Mouse (Mus musculus): ENCODE measurements around the gene Dysf.

Dysf gene

GRCm38 (mm10) chr6:84053874-84054530, 45.6 kb downstream of the Dysf start:
- no peak for DNase-seq

- DNase-seq: no peak
Observed at GRCm38 (mm10) chr6:84055619-84056018, 47.2 kb downstream of the Dysf start.

GRCm38 (mm10) chr6:84057216-84057615, 48.8 kb downstream of the Dysf start:
- DNase-seq: no peak

GRCm38 (mm10) chr6:84058671-84059141, 50.3 kb downstream of the Dysf start:
- no peak for DNase-seq

GRCm38 (mm10) chr6:84059771-84060414, 51.5 kb downstream of the Dysf start:
- no peak for DNase-seq

- peak; percentile 37 for DNase-seq
Observed at GRCm38 (mm10) chr6:84061328-84061727, 52.9 kb downstream of the Dysf start.

GRCm38 (mm10) chr6:84062541-84062940, 54.2 kb downstream of the Dysf start:
- DNase-seq: no peak

- DNase-seq: no peak
Observed at GRCm38 (mm10) chr6:84068236-84068635, 59.8 kb downstream of the Dysf start.

GRCm38 (mm10) chr6:84070251-84070650, 61.9 kb downstream of the Dysf start:
- DNase-seq: no peak

- no peak for DNase-seq
Observed at GRCm38 (mm10) chr6:84072574-84072973, 64.2 kb downstream of the Dysf start.

- no peak for DNase-seq
Observed at GRCm38 (mm10) chr6:84078172-84078571, 69.8 kb downstream of the Dysf start.

GRCm38 (mm10) chr6:84080631-84081030, 72.2 kb downstream of the Dysf start:
- no peak for DNase-seq

GRCm38 (mm10) chr6:84084757-84085156, 76.4 kb downstream of the Dysf start:
- no peak for DNase-seq

- DNase-seq: peak; percentile 27
Observed at GRCm38 (mm10) chr6:84093473-84093872, 85.1 kb downstream of the Dysf start.

GRCm38 (mm10) chr6:84094536-84094935, 86.1 kb downstream of the Dysf start:
- no peak for DNase-seq

GRCm38 (mm10) chr6:84094998-84095397, 86.6 kb downstream of the Dysf start:
- peak; percentile 69 for DNase-seq

- peak; percentile 60 for DNase-seq
Observed at GRCm38 (mm10) chr6:84095882-84096281, 87.5 kb downstream of the Dysf start.

- DNase-seq: no peak
Observed at GRCm38 (mm10) chr6:84102002-84102401, 93.6 kb downstream of the Dysf start.

- DNase-seq: peak; percentile 35
Observed at GRCm38 (mm10) chr6:84105148-84106022, 97.0 kb downstream of the Dysf start.

- DNase-seq: no peak
Observed at GRCm38 (mm10) chr6:84106082-84106481, 97.7 kb downstream of the Dysf start.

GRCm38 (mm10) chr6:84110377-84110776, 102.0 kb downstream of the Dysf start:
- no peak for DNase-seq

GRCm38 (mm10) chr6:84111106-84111505, 102.7 kb downstream of the Dysf start:
- DNase-seq: no peak

- DNase-seq: no peak
Observed at GRCm38 (mm10) chr6:84119731-84120530, 111.5 kb downstream of the Dysf start.
